Mouse (Mus musculus): ENCODE data around the gene Zfp874a. TPM values are rescaled to one million over a fixed set of nuclear protein-coding genes. Genes with fewer than 3 reads are reported as not detected.
"Not testable (repeated sequence)": the region's sequence is repeated elsewhere in the genome, so short reads cannot be mapped to it uniquely, and the experiment has no call there.

The Zfp874a gene
- polyA plus RNA-seq, 1 experiment from 2014 or later = 9.5 TPM

DNA sequence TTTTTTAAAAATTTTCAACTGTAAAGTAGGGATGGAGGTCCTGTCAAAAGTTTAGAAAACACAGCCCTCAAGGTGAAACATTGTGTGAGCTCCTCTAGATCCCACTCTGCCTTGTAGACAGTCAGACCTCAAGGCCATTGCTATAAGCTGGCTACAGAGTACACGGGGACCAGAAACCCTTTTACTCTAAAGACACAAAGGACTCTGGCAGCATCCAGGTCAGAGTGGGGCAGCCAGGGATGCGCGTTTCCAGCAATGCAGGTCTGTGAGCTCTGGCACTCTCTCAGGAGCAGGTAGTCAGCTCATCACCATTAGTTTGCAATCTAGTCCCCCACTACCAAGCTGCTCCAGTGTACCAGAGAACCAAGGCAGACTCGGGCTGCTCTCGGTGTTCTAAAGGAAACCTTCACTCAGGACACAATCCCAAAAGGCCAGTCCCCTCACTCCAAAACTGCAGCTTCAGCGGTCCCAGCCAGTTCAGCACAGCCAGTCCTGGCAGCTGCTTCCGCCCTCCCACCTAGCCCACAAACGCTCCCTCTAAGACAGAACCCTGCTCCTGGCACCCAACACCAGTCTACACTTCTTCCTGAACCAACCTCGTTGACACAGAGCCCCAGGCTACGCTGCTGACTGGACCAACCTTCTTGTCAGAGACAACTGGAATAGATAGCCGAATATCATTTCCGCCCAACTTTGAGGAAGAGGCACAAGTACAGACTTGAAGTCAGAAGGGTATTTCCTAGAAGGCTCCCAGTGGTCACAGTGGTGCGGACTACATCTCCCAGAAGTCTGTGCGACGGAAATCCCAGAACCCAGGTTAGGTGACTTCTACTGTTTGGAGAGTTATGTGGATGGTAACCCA lies 76.1 kb downstream of the Zfp874a start, which contains the start of the genes Gm28041 and Zfp456:
Gene Gm28041 (minus strand): TSS at position 684 of the 862 bp plus-strand sequence.
Gene Zfp456 (minus strand): TSS at position 761 of the 862 bp plus-strand sequence.
- not testable (repeated sequence) for H3K27ac ChIP-seq, H3K4me1 ChIP-seq, H3K9me3 ChIP-seq, H3K36me3 ChIP-seq, H3K27me3 ChIP-seq, H3K9ac ChIP-seq
- 16% methylated on average over 14 of the region's 15 CpGs for WGBS
- peak within 1 kb of the TSS; percentile 43 for H3K4me3 ChIP-seq
- peak within 1 kb of the TSS; percentile 54 for H3K4me2 ChIP-seq (replicated peaks)
- peak; percentile 96 for ATAC-seq (ENCODE audit: insufficient number of reproducible peaks, insufficient read depth, low FRiP score, low TSS enrichment)

Other genes with a start within 250 kb of the Zfp874a start
- gene Zfp458, start 173.2 kb downstream of the Zfp874a start, polyA plus RNA-seq (2016; fragmentation: Nextera tagmentation; extraction: Ambion mirVana) = 1.9 and 2.4 TPM in 2 replicates
- gene Zfp457, start 145.1 kb downstream of the Zfp874a start, polyA plus RNA-seq (2016; fragmentation: Nextera tagmentation; extraction: Ambion mirVana) = 0.55 and 0.87 TPM in 2 replicates
- 2.5 and 2.9 TPM in 2 replicates for gene Zfp595, start 119.1 kb downstream of the Zfp874a start, polyA plus RNA-seq (2016; fragmentation: Nextera tagmentation; extraction: Ambion mirVana)
- gene Gm28044, start 91.1 kb downstream of the Zfp874a start, polyA plus RNA-seq (2016; fragmentation: Nextera tagmentation; extraction: Ambion mirVana) = not detected in 2 replicates
- gene Zfp953, start 91.0 kb downstream of the Zfp874a start, polyA plus RNA-seq (2016; fragmentation: Nextera tagmentation; extraction: Ambion mirVana) = 0.94 and 0.96 TPM in 2 replicates
- 0.37 and 0.67 TPM in 2 replicates for gene Gm28041, start 75.9 kb downstream of the Zfp874a start, polyA plus RNA-seq (2016; fragmentation: Nextera tagmentation; extraction: Ambion mirVana)
- 1.5 TPM in 2 replicates for gene Zfp456, start 75.8 kb downstream of the Zfp874a start, polyA plus RNA-seq (2016; fragmentation: Nextera tagmentation; extraction: Ambion mirVana)
- 4.9 and 6.6 TPM in 2 replicates for gene Zfp429, start 51.8 kb downstream of the Zfp874a start, polyA plus RNA-seq (2016; fragmentation: Nextera tagmentation; extraction: Ambion mirVana)
- 1.0 and 1.1 TPM in 2 replicates for gene Zfp459, start 30.2 kb downstream of the Zfp874a start, polyA plus RNA-seq (2016; fragmentation: Nextera tagmentation; extraction: Ambion mirVana)
- gene Zfp874b, start 32.6 kb upstream of the Zfp874a start, polyA plus RNA-seq (2016; fragmentation: Nextera tagmentation; extraction: Ambion mirVana) = 2.9 and 3.8 TPM in 2 replicates
- 22.5 and 24.0 TPM in 2 replicates for gene Zfp58, start 48.9 kb upstream of the Zfp874a start, polyA plus RNA-seq (2016; fragmentation: Nextera tagmentation; extraction: Ambion mirVana)
- gene Gm26965, start 74.5 kb upstream of the Zfp874a start, polyA plus RNA-seq (2016; fragmentation: Nextera tagmentation; extraction: Ambion mirVana) = not detected in 2 replicates
- gene Zfp87, start 74.6 kb upstream of the Zfp874a start, polyA plus RNA-seq (2016; fragmentation: Nextera tagmentation; extraction: Ambion mirVana) = 25.0 and 25.2 TPM in 2 replicates
- 16.9 and 17.0 TPM in 2 replicates for gene Zfp748, start 102.2 kb upstream of the Zfp874a start, polyA plus RNA-seq (2016; fragmentation: Nextera tagmentation; extraction: Ambion mirVana)
- 5.3 TPM in 2 replicates for gene Zfp729b, start 158.1 kb upstream of the Zfp874a start, polyA plus RNA-seq (2016; fragmentation: Nextera tagmentation; extraction: Ambion mirVana)
- not detected in 2 replicates for gene Gm49345, start 186.1 kb upstream of the Zfp874a start, polyA plus RNA-seq (2016; fragmentation: Nextera tagmentation; extraction: Ambion mirVana)
- gene Zfp729a, start 186.2 kb upstream of the Zfp874a start, polyA plus RNA-seq (2016; fragmentation: Nextera tagmentation; extraction: Ambion mirVana) = 3.2 and 3.8 TPM in 2 replicates
- gene Zfp738, start 235.4 kb upstream of the Zfp874a start, polyA plus RNA-seq (2016; fragmentation: Nextera tagmentation; extraction: Ambion mirVana) = 14.8 and 14.9 TPM in 2 replicates

Measured in embryonic facial prominence, embryonic 12.5 days (tissue).